Mouse (Mus musculus) cerebellum, postnatal 10 days (tissue): ENCODE results near the gene Ccdc27.

Experiments
- DNase-seq, 2 experiments: peaks; one replicate each; pipeline ENCODE4 v3.0.0; 2021; ENCODE audit warnings: mixed read lengths in 2 of 2

The Ccdc27 gene

GRCm38 (mm10) chr4:154042577-154042976 is at the start of gene Ccdc27:
Gene Ccdc27, minus strand, starts transcription at chr4:154042677.
- DNase-seq, result no peak

- DNase-seq, result no peak
These were observed 48.9 kb upstream of the Ccdc27 start for GRCm38 (mm10) chr4:154091356-154091755.

- DNase-seq, result no peak
These were observed 46.7 kb upstream of the Ccdc27 start for GRCm38 (mm10) chr4:154089205-154089604.

GRCm38 (mm10) chr4:154086436-154086835 is 44.0 kb upstream of the Ccdc27 start:
- no peak for DNase-seq

- peak; percentile 72 to 78 for DNase-seq
These were observed 43.4 kb upstream of the Ccdc27 start for GRCm38 (mm10) chr4:154085856-154086255.

GRCm38 (mm10) chr4:154081974-154082373 is 39.5 kb upstream of the Ccdc27 start:
- DNase-seq, result no peak

- DNase-seq, result peak; percentile 75 to 76
These were observed 38.5 kb upstream of the Ccdc27 start for GRCm38 (mm10) chr4:154081021-154081420.

- no peak for DNase-seq
These were observed 37.7 kb upstream of the Ccdc27 start for GRCm38 (mm10) chr4:154080211-154080610.

GRCm38 (mm10) chr4:154071941-154072340 is 29.5 kb upstream of the Ccdc27 start:
- DNase-seq, result peak in 1 of 2 experiments; percentile 45

GRCm38 (mm10) chr4:154071521-154071920 is 29.0 kb upstream of the Ccdc27 start:
- DNase-seq, result peak in 1 of 2 experiments; percentile 41

GRCm38 (mm10) chr4:154070896-154071295 is 28.4 kb upstream of the Ccdc27 start:
- peak; percentile 84 to 86 for DNase-seq

- peak; percentile 64 to 70 for DNase-seq
These were observed 22.6 kb upstream of the Ccdc27 start for GRCm38 (mm10) chr4:154064827-154065773.

GRCm38 (mm10) chr4:154057696-154058095 is 15.2 kb upstream of the Ccdc27 start:
- no peak for DNase-seq

GRCm38 (mm10) chr4:154056661-154057060 is 14.2 kb upstream of the Ccdc27 start:
- peak in 1 of 2 experiments; percentile 38 for DNase-seq

- DNase-seq, result no peak
These were observed 13.6 kb upstream of the Ccdc27 start for GRCm38 (mm10) chr4:154056046-154056445.

- no peak for DNase-seq
These were observed 13.0 kb upstream of the Ccdc27 start for GRCm38 (mm10) chr4:154055482-154055881.

GRCm38 (mm10) chr4:154053065-154053464 is 10.6 kb upstream of the Ccdc27 start:
- DNase-seq, result no peak

GRCm38 (mm10) chr4:154051401-154051800 is 8.9 kb upstream of the Ccdc27 start:
- no peak for DNase-seq

- DNase-seq, result no peak
These were observed 3.4 kb upstream of the Ccdc27 start for GRCm38 (mm10) chr4:154045837-154046236.

- DNase-seq, result no peak
These were observed 5.4 kb downstream of the Ccdc27 start for GRCm38 (mm10) chr4:154037123-154037522.

- DNase-seq, result peak; percentile 44 to 48
These were observed 13.8 kb downstream of the Ccdc27 start for GRCm38 (mm10) chr4:154028646-154029045.

GRCm38 (mm10) chr4:154028066-154028465 is 14.4 kb downstream of the Ccdc27 start:
- no peak for DNase-seq

GRCm38 (mm10) chr4:154026441-154026761 is 16.1 kb downstream of the Ccdc27 start:
- DNase-seq, result no peak

GRCm38 (mm10) chr4:154025641-154026440 is 16.6 kb downstream of the Ccdc27 start, which contains the start of gene Smim1:
Gene Smim1, minus strand, starts transcription at chr4:154026230.
- DNase-seq, result peak; percentile 77 to 79
